Mouse (Mus musculus) heart, embryonic 14.5 days (tissue): ENCODE measurements at regions not wholly inside any gene's neighbourhood (a gene's known extent, or its start where the extent isn't known, plus 50 kb on each side); places are given as distances from the start of the nearest gene placed in this dataset.
A peak's percentile ranks its signal among the peaks of the same experiment; 100 is the strongest.

Experiments used
- ATAC-seq: fragments of 200-750 bp; cut with Nextera tagmentation; 2 replicates; pipeline ENCODE4 v1.8.0; 2017; ENCODE audit warnings: low read depth, moderate TSS enrichment; ENCODE audit not compliant: insufficient number of reproducible peaks, insufficient read depth, low FRiP score
- H3K27ac ChIP-seq, 2 experiments: fragments of 200-500 bp in 1 of 2; fragments of 300-500 bp in 1 of 2; sonication (generic) in 1 of 2; replicated peaks in 1 of 2; 2 replicates each; pipeline ENCODE4 v1.5.1; 2012 to 2014; ENCODE audit warnings: low read depth in 2 of 2, low read length in 2 of 2, control low read depth in 1 of 2, mild to moderate bottlenecking in 1 of 2, mixed read lengths in 1 of 2; ENCODE audit not compliant: control insufficient read depth in 1 of 2, insufficient read depth in 1 of 2
- H3K27me3 ChIP-seq: fragments of 300-500 bp; sonication (generic); 2 replicates; pipeline ENCODE4 v1.6.1; 2014; ENCODE audit warnings: mild to moderate bottlenecking, low read length, control low read depth; ENCODE audit not compliant: control insufficient read depth, insufficient read depth
- H3K36me3 ChIP-seq: fragments of 300-500 bp; sonication (generic); 2 replicates; pipeline ENCODE4 v1.6.1; 2014; ENCODE audit warnings: mild to moderate bottlenecking, control low read depth, low read length, mixed read lengths; ENCODE audit not compliant: control insufficient read depth, insufficient read depth
- H3K4me1 ChIP-seq, 2 experiments: fragments of 200-500 bp in 1 of 2; fragments of 300-500 bp in 1 of 2; sonication (generic) in 1 of 2; 2 replicates each; pipeline ENCODE4 v1.6.1; 2012 to 2014; ENCODE audit warnings: low read length in 2 of 2, control low read depth in 1 of 2, mixed read lengths in 1 of 2; ENCODE audit not compliant: control insufficient read depth in 2 of 2, insufficient read depth in 2 of 2
- H3K4me2 ChIP-seq: fragments of 300-500 bp; sonication (generic); 2 replicates; pipeline ENCODE4 v1.6.1; 2014; ENCODE audit warnings: mild to moderate bottlenecking, low read length
- H3K4me3 ChIP-seq, 2 experiments: fragments of 200-500 bp in 1 of 2; fragments of 300-500 bp in 1 of 2; sonication (generic) in 1 of 2; 2 replicates each; pipeline ENCODE4 v1.5.1; 2012 to 2014; ENCODE audit warnings: low read length in 2 of 2, mild to moderate bottlenecking in 2 of 2, control low read depth in 1 of 2, low read depth in 1 of 2, moderate library complexity in 1 of 2; ENCODE audit not compliant: control insufficient read depth in 1 of 2, insufficient read depth in 1 of 2
- H3K9ac ChIP-seq: fragments of 300-500 bp; sonication (generic); 2 replicates; pipeline ENCODE4 v1.6.1; 2014; ENCODE audit warnings: mild to moderate bottlenecking, low read length
- H3K9me3 ChIP-seq: fragments of 300-500 bp; sonication (generic); 2 replicates; pipeline ENCODE4 v1.6.1; 2016; ENCODE audit warnings: low read length, control low read depth; ENCODE audit not compliant: control insufficient read depth
- WGBS: fragments of 180-500 bp; shearing (Covaris S2); extraction: QIAGEN DNeasy Blood & Tissue Kit; methylation state at CpG from one replicate; pipeline ENCODE4 v1.1.7; 2014; 5-methylcytosine and 5-hydroxymethylcytosine counted together

GRCm38 (mm10) chr9:33089977-33090376, 454.0 kb downstream of the Ets1 start:
- no peaks in the 10 kb centered on the region for H3K27me3 ChIP-seq
- H3K4me2 ChIP-seq, result no peak overlapping the region
- no peak for ATAC-seq
- H3K4me1 ChIP-seq, result no peaks in the 10 kb centered on the region
- H3K27ac ChIP-seq, result no peak overlapping the region
- WGBS, result 70% methylated on average over 3 of the region's 3 CpGs
- H3K9me3 ChIP-seq, result no peaks in the 10 kb centered on the region
- no peaks in the 10 kb centered on the region for H3K36me3 ChIP-seq
- no peak overlapping the region for H3K4me3 ChIP-seq
- no peak overlapping the region for H3K9ac ChIP-seq

GRCm38 (mm10) chr9:33091664-33092063, 455.6 kb downstream of the Ets1 start:
- H3K4me2 ChIP-seq, result no peak overlapping the region
- H3K4me1 ChIP-seq, result no peaks in the 10 kb centered on the region
- H3K9ac ChIP-seq, result no peak overlapping the region
- no peaks in the 10 kb centered on the region for H3K36me3 ChIP-seq
- WGBS, result 51% methylated on average over 3 of the region's 3 CpGs
- no peak overlapping the region for H3K4me3 ChIP-seq
- no peaks in the 10 kb centered on the region for H3K27me3 ChIP-seq
- no peaks in the 10 kb centered on the region for H3K9me3 ChIP-seq
- no peak overlapping the region for H3K27ac ChIP-seq
- no peak for ATAC-seq

DNA sequence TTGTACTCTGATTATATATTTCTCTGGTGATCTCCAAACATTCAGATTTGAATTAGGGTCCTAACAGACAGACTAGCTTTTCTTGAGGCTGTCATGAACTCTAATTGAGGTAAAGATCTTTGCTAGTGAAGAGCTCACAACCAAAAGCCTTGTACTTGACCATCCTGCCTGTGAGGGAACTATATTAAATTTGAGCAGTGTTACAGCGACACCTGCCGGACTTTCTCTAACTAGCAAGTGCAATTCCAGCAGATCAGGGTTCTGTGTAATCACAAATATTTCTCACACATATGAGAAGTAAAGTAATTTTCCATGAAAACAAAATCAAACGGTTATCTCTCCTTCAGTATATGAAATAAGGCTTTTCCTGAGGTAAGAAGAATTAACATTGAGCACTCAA, 459.6 kb downstream of the Ets1 start:
- WGBS, result 2% methylated on average over 3 of the region's 3 CpGs
- H3K36me3 ChIP-seq, result no peaks in the 10 kb centered on the region
- no peak overlapping the region for H3K4me3 ChIP-seq
- no peak overlapping the region for H3K4me2 ChIP-seq
- no peaks in the 10 kb centered on the region for H3K27me3 ChIP-seq
- no peaks in the 10 kb centered on the region for H3K9me3 ChIP-seq
- no peak overlapping the region for H3K9ac ChIP-seq
- no peak for ATAC-seq
- H3K4me1 ChIP-seq, result peaks cover 0 to 4% of the 10 kb centered on the region in 2 experiments; a peak in 2 of 4 replicates
- H3K27ac ChIP-seq, result no peak overlapping the region

DNA sequence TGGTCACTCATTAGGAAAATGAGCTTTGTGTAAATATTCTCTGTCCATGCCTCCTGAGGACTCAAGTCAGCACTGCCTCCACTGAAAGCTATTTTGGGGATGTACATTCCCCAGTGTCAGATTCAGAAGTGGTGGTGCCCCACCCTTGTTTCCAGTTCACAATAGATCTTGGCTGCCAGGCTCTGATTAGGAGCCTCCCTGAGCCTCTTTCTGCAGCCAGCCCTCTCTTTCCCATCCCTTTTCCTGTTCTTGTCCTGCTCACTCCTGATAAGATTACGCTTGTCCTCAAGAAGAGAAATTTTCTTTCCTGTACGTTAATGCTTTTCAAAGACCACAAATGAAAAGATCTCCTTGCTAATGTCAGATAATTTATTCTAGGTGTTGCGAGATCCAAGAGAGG, 465.2 kb downstream of the Ets1 start:
- Histone ChIP-seq H3K9ac (no peak overlapping the region), H3K4me2 (0 out of 2 replicates have a peak overlapping the region, but pooled peaks have one; percentile 6), H3K27ac (no peak overlapping the region; a peak in 1 of 4 replicates), H3K4me1 (peaks cover 5 to 20% of the 10 kb centered on the region in 2 experiments), H3K36me3 (no peaks in the 10 kb centered on the region), H3K9me3 (no peaks in the 10 kb centered on the region), H3K4me3 (no peak overlapping the region), H3K27me3 (no peaks in the 10 kb centered on the region)
- 10% methylated on average over 3 of the region's 3 CpGs for WGBS
- no peak for ATAC-seq

DNA sequence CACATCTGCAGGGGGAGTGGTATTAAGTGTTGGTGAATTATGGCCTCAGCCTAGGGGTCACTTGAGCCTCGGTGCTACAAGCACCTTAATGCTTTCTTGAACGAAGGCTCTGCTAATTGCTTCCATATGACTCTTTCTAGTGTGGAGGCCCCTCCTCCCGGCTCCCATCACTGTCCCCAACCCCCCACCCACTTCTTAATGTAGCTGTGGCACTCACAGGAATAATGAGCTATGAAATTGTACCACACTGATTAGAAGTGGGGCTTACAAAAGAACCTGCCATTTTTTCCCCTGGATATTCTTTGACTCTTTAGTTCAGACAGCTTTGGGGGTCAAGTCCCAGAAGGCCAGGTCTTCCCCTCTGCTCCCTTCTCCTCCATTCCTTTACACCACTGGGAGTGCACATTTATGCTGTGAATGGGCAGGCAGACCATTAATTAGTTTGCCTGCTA, 468.6 kb downstream of the Ets1 start:
- Histone ChIP-seq H3K27ac (no peak overlapping the region), H3K4me2 (no peak overlapping the region), H3K4me1 (peaks cover 5 to 20% of the 10 kb centered on the region in 2 experiments), H3K4me3 (no peak overlapping the region), H3K27me3 (no peaks in the 10 kb centered on the region), H3K9ac (no peak overlapping the region), H3K9me3 (no peaks in the 10 kb centered on the region), H3K36me3 (no peaks in the 10 kb centered on the region)
- WGBS, result 47% methylated on average over 3 of the region's 3 CpGs
- ATAC-seq, result no peak

DNA sequence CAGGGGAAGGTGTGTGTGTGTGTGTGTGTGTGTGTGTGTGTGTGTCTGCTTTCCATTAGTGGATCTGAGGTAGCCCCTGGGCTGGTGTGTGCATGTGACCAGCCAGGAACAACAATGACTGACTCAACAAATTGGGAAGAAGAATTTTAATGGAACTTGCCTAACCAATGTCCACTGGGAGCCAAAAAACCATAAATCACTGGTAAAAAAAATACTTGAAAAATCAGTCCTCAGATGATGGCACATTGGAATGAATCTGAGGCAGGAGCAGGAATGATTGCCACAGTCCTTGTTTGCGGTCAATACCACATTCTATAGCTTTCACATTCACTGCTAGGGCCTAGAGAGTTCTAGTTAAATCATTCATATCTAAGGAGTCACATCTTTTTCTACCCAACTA, 487.8 kb downstream of the Ets1 start:
- H3K36me3 ChIP-seq, result no peaks in the 10 kb centered on the region
- H3K27ac ChIP-seq, result no peak overlapping the region
- 87% methylated on average over 1 of the region's 1 CpGs for WGBS
- H3K9ac ChIP-seq, result no peak overlapping the region
- H3K4me2 ChIP-seq, result no peak overlapping the region
- H3K4me1 ChIP-seq, result no peaks in the 10 kb centered on the region
- H3K27me3 ChIP-seq, result no peaks in the 10 kb centered on the region
- ATAC-seq, result no peak
- no peak overlapping the region for H3K4me3 ChIP-seq
- H3K9me3 ChIP-seq, result peaks cover 4% of the 10 kb centered on the region

DNA sequence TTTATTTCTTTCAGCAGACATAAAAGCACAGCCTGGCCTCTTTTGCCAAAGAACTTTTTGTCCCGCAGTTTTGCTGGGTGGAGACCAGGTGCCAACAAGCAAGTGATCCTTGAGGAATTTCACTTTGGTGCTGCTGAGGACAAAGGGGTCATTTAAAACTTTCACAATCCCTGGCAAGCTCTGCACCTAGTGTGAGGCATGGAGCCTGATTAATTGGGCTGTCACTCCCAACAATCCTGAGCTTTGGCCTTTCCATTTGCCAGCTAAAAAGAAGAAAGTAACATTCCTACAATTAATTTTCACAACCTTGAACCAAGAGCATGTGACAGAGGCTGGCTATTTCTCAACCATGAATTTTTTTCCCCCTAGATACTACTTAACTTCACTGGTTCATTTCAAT, 516.2 kb downstream of the Ets1 start:
- Histone ChIP-seq H3K4me1 (no peaks in the 10 kb centered on the region), H3K27me3 (no peaks in the 10 kb centered on the region), H3K36me3 (no peaks in the 10 kb centered on the region), H3K4me2 (no peak overlapping the region), H3K4me3 (no peak overlapping the region), H3K9me3 (no peaks in the 10 kb centered on the region), H3K27ac (no peak overlapping the region), H3K9ac (no peak overlapping the region)
- no peak for ATAC-seq
- WGBS, result 36% methylated on average over 1 of the region's 1 CpGs

DNA sequence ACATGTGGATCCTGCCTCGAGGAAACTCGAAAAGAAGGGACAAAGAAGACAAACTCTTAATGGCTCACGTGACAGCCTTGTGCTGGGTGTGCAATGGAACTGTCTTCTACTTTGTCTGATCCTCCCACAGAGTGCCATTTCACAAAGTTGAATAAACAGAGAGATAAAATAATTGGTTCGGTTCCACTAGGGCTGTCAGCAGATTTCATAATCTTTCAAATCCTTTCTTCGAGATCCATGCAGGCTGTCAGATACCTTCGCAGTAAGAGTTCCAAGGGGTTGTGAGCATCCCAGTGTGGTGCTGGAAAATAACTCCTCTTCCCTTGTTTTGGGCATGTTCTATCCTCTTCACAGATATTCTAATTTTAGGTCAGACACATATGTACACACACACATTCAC, 532.1 kb downstream of the Ets1 start:
- Histone ChIP-seq H3K4me1 (no peaks in the 10 kb centered on the region), H3K27ac (no peak overlapping the region), H3K9ac (no peak overlapping the region), H3K4me2 (no peak overlapping the region), H3K27me3 (no peaks in the 10 kb centered on the region), H3K36me3 (no peaks in the 10 kb centered on the region), H3K4me3 (no peak overlapping the region), H3K9me3 (no peaks in the 10 kb centered on the region)
- 63% methylated on average over 6 of the region's 6 CpGs for WGBS
- ATAC-seq, result no peak
